Mouse (Mus musculus) midbrain, embryonic 16.5 days (tissue): Measurements from ENCODE around the gene Hoxa9. TPM values are rescaled to one million over a fixed set of nuclear protein-coding genes. Genes with fewer than 3 reads are reported as not detected.

Experiments
- ATAC-seq: fragments of 200-750 bp; cut with Nextera tagmentation; 2 replicates; pipeline ENCODE4 v1.8.0; 2017; ENCODE audit warnings: moderate TSS enrichment
- H3K27ac ChIP-seq: fragments of 300-500 bp; sonication (generic); 2 replicates; pipeline ENCODE4 v1.5.1; 2014; ENCODE audit warnings: mild to moderate bottlenecking, low read length, mixed read lengths
- H3K27me3 ChIP-seq: fragments of 300-500 bp; sonication (generic); 2 replicates; pipeline ENCODE4 v1.6.1; 2014; ENCODE audit warnings: low read depth, low read length, mixed read lengths; ENCODE audit not compliant: control insufficient read depth, insufficient read depth
- H3K36me3 ChIP-seq: fragments of 300-500 bp; sonication (generic); 2 replicates; pipeline ENCODE4 v1.6.1; 2014; ENCODE audit warnings: mild to moderate bottlenecking, low read length, moderate library complexity, mixed read lengths; ENCODE audit not compliant: control insufficient read depth, insufficient read depth
- H3K4me1 ChIP-seq: fragments of 300-500 bp; sonication (generic); 2 replicates; pipeline ENCODE4 v1.6.1; 2014; ENCODE audit warnings: mild to moderate bottlenecking, low read length, mixed read lengths; ENCODE audit not compliant: control insufficient read depth, insufficient read depth
- H3K4me2 ChIP-seq: fragments of 300-500 bp; sonication (generic); 2 replicates; pipeline ENCODE4 v1.6.1; 2014; ENCODE audit warnings: mild to moderate bottlenecking, low read length, mixed read lengths
- H3K4me3 ChIP-seq: fragments of 300-500 bp; sonication (generic); 2 replicates; pipeline ENCODE4 v1.5.1; 2014; ENCODE audit warnings: low read depth, mild to moderate bottlenecking, low read length, moderate library complexity, mixed read lengths
- H3K9ac ChIP-seq: fragments of 300-500 bp; sonication (generic); 2 replicates; pipeline ENCODE4 v1.6.1; 2014; ENCODE audit warnings: low read depth, low read length, mixed read lengths
- H3K9me3 ChIP-seq: fragments of 300-500 bp; sonication (generic); replicated peaks from 2 replicates; pipeline ENCODE4 v1.6.1; 2014; ENCODE audit warnings: mild to moderate bottlenecking, low read length, mixed read lengths; ENCODE audit not compliant: control insufficient read depth, poor library complexity, severe bottlenecking
- WGBS: fragments of 180-500 bp; shearing (Covaris S2); extraction: QIAGEN DNeasy Blood & Tissue Kit; methylation state at CpG from one replicate; pipeline ENCODE4 v1.1.7; 2014; 5-methylcytosine and 5-hydroxymethylcytosine counted together
- polyA plus RNA-seq: library from polyadenylated mRNA; unstranded; fragments of >200 nt; fragmentation: Nextera tagmentation; extraction: Ambion mirVana; gene quantifications from 2 replicates; pipeline ENCODE4 v1.2.1, GENCODE M21; 2015

Hoxa9 gene
- polyA plus RNA-seq, 1 experiment from 2014 or later: not detected

DNA sequence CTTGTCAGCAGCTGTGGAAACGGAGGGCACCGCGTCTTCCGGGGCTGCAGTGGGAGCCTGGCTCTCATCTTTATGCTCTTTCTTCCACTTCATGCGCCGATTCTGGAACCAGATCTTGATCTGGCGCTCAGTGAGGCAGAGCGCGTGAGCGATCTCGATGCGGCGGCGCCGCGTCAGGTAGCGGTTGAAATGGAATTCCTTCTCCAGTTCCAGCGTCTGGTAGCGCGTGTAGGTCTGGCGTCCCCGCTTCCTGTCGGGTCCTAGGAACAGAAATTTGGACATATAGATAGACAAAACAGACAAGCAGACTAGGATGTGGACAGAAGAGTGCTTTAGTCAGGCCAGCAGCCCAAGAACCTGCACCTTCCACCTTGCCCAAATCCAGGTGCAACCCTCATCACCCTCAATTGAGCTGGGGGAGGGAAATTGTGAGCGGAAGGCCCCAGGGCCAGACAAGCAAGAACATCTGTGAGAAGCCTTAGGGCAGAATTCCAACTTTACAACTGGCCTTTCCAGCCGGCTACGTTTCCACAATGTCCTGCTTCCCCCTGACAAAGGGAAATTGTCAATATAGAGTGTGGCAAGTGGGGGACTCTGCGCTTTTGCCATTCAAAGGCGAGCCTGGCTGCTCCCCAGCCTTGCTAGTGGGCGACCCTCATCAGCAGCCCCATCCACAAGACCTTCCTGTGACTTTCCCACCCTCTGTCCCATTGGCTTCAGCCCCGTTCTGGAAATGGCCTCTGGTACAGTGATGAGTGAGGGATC, 14.9 kb downstream of the Hoxa9 start:
- Histone ChIP-seq H3K9me3 (no peaks in the 10 kb centered on the region), H3K27me3 (peaks cover 91% of the 10 kb centered on the region), H3K9ac (no peak overlapping the region), H3K27ac (no peak overlapping the region), H3K4me1 (peaks cover 2% of the 10 kb centered on the region; the same call in 1 of the 2 replicates), H3K4me2 (no peak overlapping the region), H3K36me3 (no peaks in the 10 kb centered on the region), H3K4me3 (no peak overlapping the region)
- 4% methylated on average over 30 of the region's 30 CpGs for WGBS
- no peak for ATAC-seq

DNA sequence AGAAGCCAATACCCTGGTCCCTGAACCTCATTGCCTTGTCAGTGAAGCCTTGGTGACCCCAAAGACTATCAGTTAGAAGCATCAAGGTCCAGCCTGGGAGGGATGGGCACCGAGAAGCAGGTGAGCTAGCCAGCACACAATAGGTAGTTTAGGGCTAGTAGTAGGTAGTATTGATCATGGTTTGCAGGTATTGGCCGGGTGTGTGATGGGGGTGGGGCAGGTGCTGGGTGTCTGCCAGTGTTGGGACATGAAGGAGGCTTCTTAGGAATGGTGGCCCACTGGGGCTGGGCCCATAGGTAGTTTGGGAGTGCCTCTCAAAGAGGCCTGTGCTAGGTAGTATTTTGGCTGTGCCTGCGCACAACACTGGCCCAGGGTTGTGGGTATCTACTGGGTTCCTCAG, 15.8 kb downstream of the Hoxa9 start:
- Histone ChIP-seq H3K27ac (no peak overlapping the region), H3K27me3 (peaks cover 88% of the 10 kb centered on the region), H3K4me3 (no peak overlapping the region), H3K4me1 (peaks cover 2% of the 10 kb centered on the region; the same call in 1 of the 2 replicates), H3K4me2 (no peak overlapping the region), H3K9me3 (no peaks in the 10 kb centered on the region), H3K9ac (no peak overlapping the region), H3K36me3 (no peaks in the 10 kb centered on the region)
- no peak for ATAC-seq
- 9% methylated on average over 3 of the region's 3 CpGs for WGBS

DNA sequence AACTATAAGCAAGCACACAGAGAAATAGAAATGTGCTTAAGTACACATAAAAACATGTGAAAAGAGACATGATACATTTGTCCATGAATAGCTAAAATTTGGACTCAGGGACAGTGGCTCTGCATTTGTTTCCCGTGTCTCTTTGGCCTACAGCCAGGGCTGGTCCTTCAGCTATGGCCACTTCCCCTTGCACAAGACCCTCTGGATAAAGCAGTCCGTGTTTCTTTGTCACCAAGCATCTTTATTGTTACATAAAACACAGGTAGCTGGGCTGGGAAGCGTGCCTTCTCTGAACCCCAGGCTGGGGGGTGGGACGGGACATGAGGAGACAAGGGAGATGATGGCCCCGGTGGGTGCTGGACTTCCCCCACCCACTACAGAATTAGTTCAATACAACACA, 16.6 kb downstream of the Hoxa9 start:
- Histone ChIP-seq H3K4me3 (no peak overlapping the region), H3K9ac (no peak overlapping the region), H3K27ac (no peak overlapping the region), H3K36me3 (no peaks in the 10 kb centered on the region), H3K4me1 (peaks cover 2% of the 10 kb centered on the region; the same call in 1 of the 2 replicates), H3K9me3 (no peaks in the 10 kb centered on the region), H3K27me3 (peaks cover 88% of the 10 kb centered on the region), H3K4me2 (no peak overlapping the region)
- 12% methylated on average over 5 of the region's 5 CpGs for WGBS
- no peak for ATAC-seq

DNA sequence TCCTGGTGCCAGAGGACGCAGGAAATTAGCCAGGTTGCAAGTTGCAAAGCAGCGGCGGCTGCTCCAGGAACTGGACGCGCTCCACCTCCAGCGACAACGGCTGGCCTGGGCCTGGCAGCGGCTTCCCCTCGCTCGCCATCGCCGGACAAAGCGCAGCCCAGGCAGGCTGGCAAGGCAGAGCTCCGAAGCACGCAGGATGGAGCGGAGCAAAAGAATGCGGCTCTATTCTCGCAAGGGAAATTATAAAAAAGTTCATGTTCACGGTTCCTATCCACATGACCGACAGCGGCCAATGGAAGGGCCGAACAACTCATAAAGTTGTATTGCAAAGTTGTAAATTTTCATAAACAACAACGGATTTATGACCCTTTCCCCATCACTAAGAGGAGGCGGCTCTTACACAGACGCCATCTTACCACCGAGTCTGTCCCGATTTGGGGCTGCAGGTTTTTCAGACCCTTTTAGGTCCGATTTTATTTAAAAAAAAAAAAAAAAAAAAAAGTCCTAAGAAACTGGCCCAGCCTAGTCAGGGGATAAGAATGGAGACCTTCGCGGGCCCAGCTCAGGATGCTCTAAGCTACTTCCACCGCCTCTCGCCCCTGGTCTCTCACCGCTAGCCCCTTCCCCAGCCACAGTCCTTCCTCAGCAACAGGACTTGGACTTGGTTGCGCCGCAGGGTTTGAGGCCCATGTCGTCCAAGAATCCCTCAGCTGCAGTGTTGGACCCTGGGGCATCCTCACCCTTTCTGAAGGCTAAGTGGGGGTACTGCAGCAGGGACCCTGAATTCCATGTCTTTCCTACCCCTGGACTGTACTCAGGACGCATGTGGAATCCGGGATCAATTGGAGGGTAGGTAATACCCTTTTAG, 17.5 kb downstream of the Hoxa9 start, which contains the start of the genes Hoxa3 and Gm28308:
TSS of gene Hoxa3 (minus strand) at position 218 of the 868 bp plus-strand sequence.
TSS of gene Gm28308 (minus strand) at position 221 of the 868 bp plus-strand sequence.
- Histone ChIP-seq H3K27ac (no peak within 1 kb of the TSS), H3K9me3 (no peaks in the 10 kb centered on the region), H3K27me3 (peaks cover 86% of the 10 kb centered on the region), H3K4me2 (no peak within 1 kb of the TSS), H3K36me3 (no peaks in the 10 kb centered on the region), H3K4me3 (no peak within 1 kb of the TSS), H3K9ac (no peak within 1 kb of the TSS), H3K4me1 (peaks cover 2% of the 10 kb centered on the region; the same call in 1 of the 2 replicates)
- no peak for ATAC-seq
- WGBS: 3% methylated on average over 38 of the region's 38 CpGs

DNA sequence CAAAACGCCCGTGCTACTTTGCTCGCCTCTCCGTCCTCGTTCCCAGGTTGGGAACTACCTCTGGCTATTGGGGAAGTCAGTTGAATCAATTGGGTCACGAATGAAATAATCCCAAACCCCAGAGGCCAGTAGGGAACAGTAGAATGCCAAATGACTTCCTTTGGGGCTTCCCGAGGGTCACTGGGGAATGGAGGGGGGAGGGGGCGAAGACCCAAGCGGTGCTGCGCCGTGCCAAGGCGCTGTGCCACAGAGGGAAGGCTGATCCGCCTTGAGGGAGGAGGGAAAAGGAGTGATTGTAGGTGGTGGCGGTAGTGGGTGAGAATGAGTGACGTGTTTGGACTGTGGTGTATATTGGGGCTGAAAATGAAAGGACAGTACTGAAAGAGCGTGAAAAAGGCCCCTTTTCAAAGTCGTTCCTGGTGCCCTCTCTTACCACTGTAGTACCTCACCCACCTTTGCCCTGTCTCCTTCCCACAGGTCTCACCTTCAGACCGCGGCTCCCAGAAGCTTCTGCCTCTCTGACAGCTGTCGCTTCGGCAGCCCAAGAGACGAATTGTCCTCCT, 18.3 kb downstream of the Hoxa9 start:
- H3K4me3 ChIP-seq: no peak overlapping the region
- no peaks in the 10 kb centered on the region for H3K9me3 ChIP-seq
- no peak for ATAC-seq
- H3K27me3 ChIP-seq: peaks cover 83% of the 10 kb centered on the region
- 2% methylated on average over 21 of the region's 22 CpGs for WGBS
- H3K27ac ChIP-seq: no peak overlapping the region
- H3K9ac ChIP-seq: no peak overlapping the region
- H3K4me2 ChIP-seq: no peak overlapping the region
- no peaks in the 10 kb centered on the region for H3K36me3 ChIP-seq
- H3K4me1 ChIP-seq: peaks cover 2% of the 10 kb centered on the region; the same call in 1 of the 2 replicates

DNA sequence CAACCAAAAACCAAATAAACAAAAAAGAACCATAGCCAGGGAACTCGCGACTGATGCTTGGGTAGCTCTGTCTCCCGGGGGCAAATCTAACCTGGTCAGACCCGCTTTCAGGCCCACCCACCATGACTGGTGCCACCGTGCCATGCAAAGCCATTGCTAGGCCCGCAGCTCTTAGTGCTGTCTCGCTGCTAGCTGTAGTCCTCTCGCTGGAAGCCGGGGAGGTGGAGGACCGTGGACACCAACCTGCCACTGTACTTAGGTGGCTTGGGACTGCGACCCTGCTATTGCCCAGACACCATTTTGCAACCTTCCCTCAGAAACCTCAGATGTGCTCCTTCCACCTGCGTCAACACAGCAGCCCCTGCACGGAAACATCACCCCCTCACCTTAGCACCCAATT, 18.9 kb downstream of the Hoxa9 start:
- Histone ChIP-seq H3K4me1 (peaks cover 2% of the 10 kb centered on the region; the same call in 1 of the 2 replicates), H3K4me2 (no peak overlapping the region), H3K27ac (no peak overlapping the region), H3K9ac (no peak overlapping the region), H3K9me3 (no peaks in the 10 kb centered on the region), H3K36me3 (no peaks in the 10 kb centered on the region), H3K27me3 (peaks cover 87% of the 10 kb centered on the region), H3K4me3 (no peak overlapping the region)
- 6% methylated on average over 13 of the region's 13 CpGs for WGBS
- ATAC-seq: no peak

DNA sequence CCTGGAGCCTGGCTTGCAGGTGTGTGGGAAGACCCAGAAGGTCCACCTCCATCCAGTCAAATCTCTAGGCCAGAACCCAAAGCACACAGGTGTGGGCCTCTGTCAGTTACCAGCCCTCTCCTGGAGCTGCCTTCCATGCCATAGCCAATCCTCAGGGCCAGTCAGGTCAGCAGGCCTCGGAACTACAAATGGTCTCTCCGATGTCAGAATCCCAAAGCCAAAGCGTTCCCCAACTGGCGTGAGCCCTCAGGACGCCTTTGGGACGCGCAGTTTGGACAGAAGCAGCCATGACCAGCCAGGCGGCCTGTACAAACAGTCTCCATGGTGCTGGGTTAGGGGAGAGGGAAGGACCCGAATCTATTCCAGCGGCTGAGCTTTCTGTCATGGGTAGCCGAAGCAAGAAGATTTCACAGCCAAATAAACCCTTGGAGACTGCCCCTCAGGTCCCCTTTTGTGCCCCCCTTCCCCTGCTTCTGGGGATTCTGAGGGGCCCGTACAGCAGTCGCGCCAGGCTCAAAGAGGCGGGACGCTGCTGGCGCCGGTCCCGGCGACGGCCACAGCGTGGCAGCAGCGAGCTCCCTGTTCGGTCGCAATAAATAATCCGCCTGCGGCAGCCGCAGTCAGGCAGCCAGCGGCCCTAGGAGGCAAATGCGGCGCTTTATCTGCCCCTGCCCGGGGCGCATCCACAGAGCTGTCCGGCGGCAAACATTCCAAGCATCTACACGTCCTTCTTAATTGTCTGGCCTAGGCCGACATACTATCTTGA, 19.5 kb downstream of the Hoxa9 start:
- Histone ChIP-seq H3K9me3 (no peaks in the 10 kb centered on the region), H3K9ac (no peak overlapping the region), H3K27ac (no peak overlapping the region), H3K4me1 (peaks cover 2% of the 10 kb centered on the region; the same call in 1 of the 2 replicates), H3K36me3 (no peaks in the 10 kb centered on the region), H3K27me3 (peaks cover 88% of the 10 kb centered on the region), H3K4me3 (no peak overlapping the region), H3K4me2 (no peak overlapping the region)
- ATAC-seq: 0 out of 2 replicates have a peak, but pooled peaks have one; percentile 11
- 1% methylated on average over 37 of the region's 37 CpGs for WGBS

DNA sequence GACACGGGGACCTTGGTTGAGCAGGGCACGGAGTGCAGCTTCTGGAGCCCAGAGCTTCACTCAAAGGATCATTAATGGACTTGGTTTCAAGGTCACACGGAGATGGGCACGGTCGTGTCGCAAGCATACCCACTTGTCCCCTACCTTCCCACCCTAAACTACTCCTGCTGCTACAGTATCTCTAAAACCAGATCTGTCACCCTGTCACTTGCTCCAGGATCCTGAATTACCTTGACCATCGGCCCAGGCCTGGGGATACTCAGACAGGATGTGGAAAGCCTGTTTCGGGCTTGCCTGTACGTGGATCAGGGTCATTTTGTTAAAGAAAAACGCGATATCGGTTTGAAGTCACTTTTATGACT, 21.2 kb downstream of the Hoxa9 start:
- H3K9ac ChIP-seq: no peak overlapping the region
- H3K9me3 ChIP-seq: no peaks in the 10 kb centered on the region
- peaks cover 86% of the 10 kb centered on the region for H3K27me3 ChIP-seq
- 7% methylated on average over 12 of the region's 12 CpGs for WGBS
- no peak overlapping the region for H3K27ac ChIP-seq
- no peak overlapping the region for H3K4me2 ChIP-seq
- peaks cover 2% of the 10 kb centered on the region; the same call in 1 of the 2 replicates for H3K4me1 ChIP-seq
- no peak overlapping the region for H3K4me3 ChIP-seq
- H3K36me3 ChIP-seq: no peaks in the 10 kb centered on the region
- no peak for ATAC-seq
